Mouse (Mus musculus): ENCODE measurements at regions not wholly inside any gene's neighbourhood (a gene's known extent, or its start where the extent isn't known, plus 50 kb on each side); places are given as distances from the start of the nearest gene placed in this dataset.
A peak's percentile ranks its signal among the peaks of the same experiment; 100 is the strongest.

GRCm38 (mm10) chr8:30838056-30838455 lies 2590.5 kb upstream of the 5930422O12Rik start:
- Histone ChIP-seq H3K36me3 (ENCODE audit: control insufficient read depth, insufficient read depth, low read length, poor library complexity, severe bottlenecking) (no peaks in the 10 kb centered on the region), H3K9ac (ENCODE audit: insufficient read depth, low read depth, low read length, poor library complexity, severe bottlenecking) (no peak overlapping the region), H3K4me1 (ENCODE audit: control insufficient read depth in 2 of 2, insufficient read depth in 2 of 2, low read length in 2 of 2, poor library complexity in 1 of 2) (no peaks in the 10 kb centered on the region), H3K27ac (ENCODE audit: insufficient read depth, low read depth, low read length, poor library complexity, severe bottlenecking) (no peak overlapping the region), H3K4me3 (ENCODE audit: insufficient read depth in 1 of 2, low read depth in 1 of 2, low read length in 2 of 2, poor library complexity in 1 of 2, severe bottlenecking in 1 of 2) (no peak overlapping the region), H3K9me3 (ENCODE audit: control insufficient read depth, insufficient read depth, low read depth, low read length) (no peaks in the 10 kb centered on the region)
- no peak for DNase-seq (ENCODE audit: low read depth, low spot score)
- in situ Hi-C loops (cut with MboI; ENCODE audit: low sequenced_read_pairs in 2 of 2, unreplicated experiment in 2 of 2): no loop called here
- no peak for TF ChIP-seq HCFC1 (IDR thresholded peaks at IDR 0.05; ENCODE audit: borderline replicate concordance, insufficient read depth, low read length)
- no peak for TF ChIP-seq ZNF384 (IDR thresholded peaks at IDR 0.05; ENCODE audit: low read depth, low read length)
- no peak for TF ChIP-seq ZC3H11A (IDR thresholded peaks at IDR 0.05; ENCODE audit: borderline replicate concordance, low read depth, low read length)
- TF ChIP-seq MAFK (IDR thresholded peaks at IDR 0.05; ENCODE audit: insufficient read depth, low read depth, low read length): no peak
- TF ChIP-seq CHD2 (IDR thresholded peaks at IDR 0.05; ENCODE audit: low read depth, low read length): no peak

- in situ Hi-C loops (cut with MboI; ENCODE audit: low sequenced_read_pairs in 2 of 2, unreplicated experiment in 2 of 2): no loop called here
- DNase-seq (ENCODE audit: low read depth, low spot score): peak; percentile 82
- Histone ChIP-seq H3K27ac (ENCODE audit: insufficient read depth, low read depth, low read length, poor library complexity, severe bottlenecking) (no peak overlapping the region), H3K4me3 (ENCODE audit: insufficient read depth in 1 of 2, low read depth in 1 of 2, low read length in 2 of 2, poor library complexity in 1 of 2, severe bottlenecking in 1 of 2) (no peak overlapping the region), H3K9ac (ENCODE audit: insufficient read depth, low read depth, low read length, poor library complexity, severe bottlenecking) (no peak overlapping the region), H3K36me3 (ENCODE audit: control insufficient read depth, insufficient read depth, low read length, poor library complexity, severe bottlenecking) (no peaks in the 10 kb centered on the region), H3K4me1 (ENCODE audit: control insufficient read depth in 2 of 2, insufficient read depth in 2 of 2, low read length in 2 of 2, poor library complexity in 1 of 2) (no peaks in the 10 kb centered on the region), H3K9me3 (ENCODE audit: control insufficient read depth, insufficient read depth, low read depth, low read length) (no peaks in the 10 kb centered on the region)
- TF ChIP-seq ZC3H11A (IDR thresholded peaks at IDR 0.05; ENCODE audit: borderline replicate concordance, low read depth, low read length) (peak; percentile 61; the same call in 1 of the 2 replicates), MAFK (IDR thresholded peaks at IDR 0.05; ENCODE audit: insufficient read depth, low read depth, low read length) (no peak)
Measured at GRCm38 (mm10) chr8:30840064-30840463, 2588.4 kb upstream of the 5930422O12Rik start.

- no peak overlapping the region for H3K4me3 ChIP-seq (ENCODE audit: insufficient read depth in 1 of 2, low read depth in 1 of 2, low read length in 2 of 2, poor library complexity in 1 of 2, severe bottlenecking in 1 of 2)
- H3K4me1 ChIP-seq (ENCODE audit: control insufficient read depth in 2 of 2, insufficient read depth in 2 of 2, low read length in 2 of 2, poor library complexity in 1 of 2): no peaks in the 10 kb centered on the region
- no peak overlapping the region for H3K9ac ChIP-seq (ENCODE audit: insufficient read depth, low read depth, low read length, poor library complexity, severe bottlenecking)
- in situ Hi-C loops (cut with MboI; ENCODE audit: low sequenced_read_pairs in 2 of 2, unreplicated experiment in 2 of 2): no loop called here
- H3K27ac ChIP-seq (ENCODE audit: insufficient read depth, low read depth, low read length, poor library complexity, severe bottlenecking): no peak overlapping the region
- no peak for TF ChIP-seq HCFC1 (IDR thresholded peaks at IDR 0.05; ENCODE audit: borderline replicate concordance, insufficient read depth, low read length)
- TF ChIP-seq ZNF384 (IDR thresholded peaks at IDR 0.05; ENCODE audit: low read depth, low read length): no peak
- no peak for TF ChIP-seq CHD2 (IDR thresholded peaks at IDR 0.05; ENCODE audit: low read depth, low read length)
- TF ChIP-seq MAFK (IDR thresholded peaks at IDR 0.05; ENCODE audit: insufficient read depth, low read depth, low read length): no peak
- TF ChIP-seq ZC3H11A (IDR thresholded peaks at IDR 0.05; ENCODE audit: borderline replicate concordance, low read depth, low read length): no peak
- no peaks in the 10 kb centered on the region for H3K9me3 ChIP-seq (ENCODE audit: control insufficient read depth, insufficient read depth, low read depth, low read length)
- no peaks in the 10 kb centered on the region for H3K36me3 ChIP-seq (ENCODE audit: control insufficient read depth, insufficient read depth, low read length, poor library complexity, severe bottlenecking)
- no peak for DNase-seq (ENCODE audit: low read depth, low spot score)
Measured at GRCm38 (mm10) chr8:30863017-30863416, 2565.5 kb upstream of the 5930422O12Rik start.

- Histone ChIP-seq H3K4me1 (ENCODE audit: control insufficient read depth in 2 of 2, insufficient read depth in 2 of 2, low read length in 2 of 2, poor library complexity in 1 of 2) (no peaks in the 10 kb centered on the region), H3K9me3 (ENCODE audit: control insufficient read depth, insufficient read depth, low read depth, low read length) (no peaks in the 10 kb centered on the region), H3K9ac (ENCODE audit: insufficient read depth, low read depth, low read length, poor library complexity, severe bottlenecking) (no peak overlapping the region), H3K4me3 (ENCODE audit: insufficient read depth in 1 of 2, low read depth in 1 of 2, low read length in 2 of 2, poor library complexity in 1 of 2, severe bottlenecking in 1 of 2) (no peak overlapping the region), H3K27ac (ENCODE audit: insufficient read depth, low read depth, low read length, poor library complexity, severe bottlenecking) (no peak overlapping the region), H3K36me3 (ENCODE audit: control insufficient read depth, insufficient read depth, low read length, poor library complexity, severe bottlenecking) (no peaks in the 10 kb centered on the region)
- TF ChIP-seq ZNF384 (IDR thresholded peaks at IDR 0.05; ENCODE audit: low read depth, low read length) (no peak), MAFK (IDR thresholded peaks at IDR 0.05; ENCODE audit: insufficient read depth, low read depth, low read length) (no peak), CHD2 (IDR thresholded peaks at IDR 0.05; ENCODE audit: low read depth, low read length) (no peak), ZC3H11A (IDR thresholded peaks at IDR 0.05; ENCODE audit: borderline replicate concordance, low read depth, low read length) (no peak), HCFC1 (IDR thresholded peaks at IDR 0.05; ENCODE audit: borderline replicate concordance, insufficient read depth, low read length) (no peak)
- no peak for DNase-seq (ENCODE audit: low read depth, low spot score)
- in situ Hi-C loops (cut with MboI; ENCODE audit: low sequenced_read_pairs in 2 of 2, unreplicated experiment in 2 of 2): no loop called here
Measured at GRCm38 (mm10) chr8:30906044-30906695, 2522.3 kb upstream of the 5930422O12Rik start.

GRCm38 (mm10) chr8:30913664-30914063 lies 2514.8 kb upstream of the 5930422O12Rik start:
- no peak overlapping the region for H3K27ac ChIP-seq (ENCODE audit: insufficient read depth, low read depth, low read length, poor library complexity, severe bottlenecking)
- no peaks in the 10 kb centered on the region for H3K9me3 ChIP-seq (ENCODE audit: control insufficient read depth, insufficient read depth, low read depth, low read length)
- H3K36me3 ChIP-seq (ENCODE audit: control insufficient read depth, insufficient read depth, low read length, poor library complexity, severe bottlenecking): no peaks in the 10 kb centered on the region
- H3K4me3 ChIP-seq (ENCODE audit: insufficient read depth in 1 of 2, low read depth in 1 of 2, low read length in 2 of 2, poor library complexity in 1 of 2, severe bottlenecking in 1 of 2): no peak overlapping the region
- H3K4me1 ChIP-seq (ENCODE audit: control insufficient read depth in 2 of 2, insufficient read depth in 2 of 2, low read length in 2 of 2, poor library complexity in 1 of 2): peaks cover 0 to 12% of the 10 kb centered on the region in 2 experiments; a peak in 2 of 4 replicates
- no peak overlapping the region for H3K9ac ChIP-seq (ENCODE audit: insufficient read depth, low read depth, low read length, poor library complexity, severe bottlenecking)
- in situ Hi-C loops (cut with MboI; ENCODE audit: low sequenced_read_pairs in 2 of 2, unreplicated experiment in 2 of 2): no loop called here
- TF ChIP-seq CHD2 (IDR thresholded peaks at IDR 0.05; ENCODE audit: low read depth, low read length) (no peak), HCFC1 (IDR thresholded peaks at IDR 0.05; ENCODE audit: borderline replicate concordance, insufficient read depth, low read length) (no peak), ZNF384 (IDR thresholded peaks at IDR 0.05; ENCODE audit: low read depth, low read length) (no peak), MAFK (IDR thresholded peaks at IDR 0.05; ENCODE audit: insufficient read depth, low read depth, low read length) (no peak), ZC3H11A (IDR thresholded peaks at IDR 0.05; ENCODE audit: borderline replicate concordance, low read depth, low read length) (no peak)
- DNase-seq (ENCODE audit: low read depth, low spot score): no peak

Measured in ES-E14 (cell line).